Mouse (Mus musculus) heart, adult 11 months (tissue): ENCODE results near the gene Gm49342.
A peak's percentile ranks its signal among the peaks of the same experiment; 100 is the strongest.
"Not testable (repeated sequence)": the region's sequence is repeated elsewhere in the genome, so short reads cannot be mapped to it uniquely, and the experiment has no call there.

Source experiments
- DNase-seq: peaks from one replicate; pipeline ENCODE4 v3.0.0; 2022

The Gm49342 gene

DNA sequence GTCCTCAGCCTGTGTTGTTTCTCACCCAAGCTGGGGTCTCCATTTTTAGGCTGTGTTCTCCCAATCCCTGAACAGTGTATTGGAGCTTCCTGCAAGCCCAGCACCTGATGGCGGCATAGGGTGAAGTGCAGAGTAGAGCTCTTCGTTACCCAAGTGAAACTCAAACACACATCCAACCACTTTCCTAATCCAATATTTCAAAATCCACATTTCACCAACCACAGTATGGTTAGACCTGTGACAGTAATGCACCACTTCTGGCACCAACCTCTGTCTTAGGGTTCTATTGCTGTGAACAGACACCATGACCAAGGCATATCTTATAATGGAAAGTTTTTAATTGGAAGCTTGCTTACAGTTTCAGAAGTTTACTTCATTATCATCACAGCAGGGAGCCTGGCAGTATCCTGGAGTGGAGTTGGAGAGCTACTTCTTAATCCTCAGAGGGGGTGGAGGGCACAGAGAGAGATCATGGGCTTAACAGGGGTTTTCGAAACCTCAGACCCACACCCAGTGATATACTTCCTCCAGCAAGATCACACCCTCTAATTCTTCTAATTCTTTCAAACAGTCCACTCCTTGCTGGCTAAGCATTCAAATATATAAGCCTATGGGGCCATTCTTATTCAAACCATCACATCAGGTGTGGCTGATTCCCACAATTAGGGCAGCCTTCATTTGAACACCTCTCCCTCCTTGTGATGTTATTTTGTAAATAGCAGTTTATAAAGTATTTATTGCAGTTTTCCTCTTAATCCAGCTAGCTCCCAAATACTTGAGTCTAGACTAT is 6.0 kb upstream of the Gm49342 start:
- peak; percentile 73 for DNase-seq

DNA sequence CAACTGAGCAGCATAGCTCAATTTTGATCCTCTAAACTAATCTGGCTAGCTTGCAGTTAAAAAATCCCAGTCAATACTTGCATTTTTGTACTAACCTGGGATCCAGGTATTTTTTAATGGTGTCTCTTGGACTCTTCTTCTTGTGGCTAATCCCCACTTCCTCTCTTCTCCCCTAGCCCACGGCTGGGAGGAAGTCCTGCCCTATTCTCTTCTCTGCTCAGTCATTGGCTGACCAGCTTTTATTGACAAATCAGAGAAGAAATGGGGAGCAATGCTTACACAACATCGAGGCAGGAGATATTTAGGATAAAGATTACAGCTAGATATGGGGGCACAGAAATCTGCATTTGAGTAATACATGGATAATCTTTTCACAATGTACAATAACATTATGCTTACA is 5.4 kb upstream of the Gm49342 start:
- peak; percentile 76 for DNase-seq

DNA sequence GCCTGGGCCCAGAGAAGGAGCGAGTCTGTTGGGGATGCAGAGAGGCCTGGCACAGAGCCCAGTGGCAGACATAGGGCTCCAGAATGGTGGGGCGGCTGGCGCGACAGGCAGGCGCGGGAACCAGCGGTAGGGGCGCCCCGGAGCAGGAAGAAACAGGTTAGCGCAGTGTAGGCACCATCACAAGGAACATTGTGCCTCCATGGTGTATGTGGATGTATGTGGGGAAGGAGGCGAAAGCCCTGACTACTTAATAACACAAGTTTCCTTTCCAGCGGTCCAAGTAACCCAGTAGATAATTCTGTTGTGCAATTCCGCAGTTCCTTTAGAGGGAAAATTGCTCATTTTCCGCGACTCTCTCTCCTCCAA is 334 bp downstream of the Gm49342 start:
- not testable (repeated sequence) for DNase-seq

GRCm38 (mm10) chr14:50945081-50945480 is 764 bp downstream of the Gm49342 start:
- peak; percentile 81 for DNase-seq

DNA sequence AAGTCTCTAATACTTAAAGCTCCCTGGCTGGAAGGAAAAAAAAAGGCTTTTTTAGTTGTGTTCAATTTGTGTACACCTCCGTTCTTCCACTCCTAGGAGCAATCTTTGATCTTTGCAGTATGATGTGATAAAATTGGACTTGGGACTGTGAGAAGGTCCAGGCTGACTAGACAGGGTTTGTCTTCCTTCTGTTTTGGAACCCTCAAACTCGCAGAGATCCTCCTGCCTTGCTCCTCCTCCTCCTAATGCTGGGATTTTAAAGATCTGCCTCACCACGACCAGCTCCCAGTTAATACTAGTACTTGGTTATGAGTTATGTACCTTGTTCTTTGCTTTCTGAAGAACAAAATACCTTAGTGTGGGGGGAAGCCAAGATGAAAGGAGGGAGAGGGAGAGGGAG is 1.2 kb downstream of the Gm49342 start:
- peak; percentile 72 for DNase-seq

GRCm38 (mm10) chr14:50955487-50955886 is 11.2 kb downstream of the Gm49342 start:
- DNase-seq, result peak; percentile 91

GRCm38 (mm10) chr14:50955942-50956508 is 11.7 kb downstream of the Gm49342 start, which contains the start of gene Pnp2:
Gene Pnp2 (plus strand): TSS chr14:50955992.
- DNase-seq, result peak; percentile 97

DNA sequence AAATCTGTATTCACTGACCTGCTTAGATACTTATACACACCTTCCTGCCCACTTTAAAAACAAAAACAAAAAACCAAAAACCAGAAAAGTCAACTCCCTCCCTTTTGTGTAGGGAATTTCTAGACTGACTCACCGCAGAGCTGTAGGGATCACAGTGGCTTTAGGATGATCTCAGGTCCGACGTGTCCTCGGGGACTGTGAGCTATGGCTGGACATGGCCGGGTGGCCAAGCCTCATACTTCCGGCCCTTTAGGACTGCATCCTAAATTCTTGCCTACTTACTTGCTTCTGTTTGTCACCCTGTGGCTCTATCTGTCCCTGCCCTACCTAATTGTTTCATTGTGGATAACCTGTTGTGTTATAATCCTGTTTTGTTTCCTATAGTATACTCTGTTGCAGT is 12.4 kb downstream of the Gm49342 start:
- DNase-seq, result peak; percentile 90

DNA sequence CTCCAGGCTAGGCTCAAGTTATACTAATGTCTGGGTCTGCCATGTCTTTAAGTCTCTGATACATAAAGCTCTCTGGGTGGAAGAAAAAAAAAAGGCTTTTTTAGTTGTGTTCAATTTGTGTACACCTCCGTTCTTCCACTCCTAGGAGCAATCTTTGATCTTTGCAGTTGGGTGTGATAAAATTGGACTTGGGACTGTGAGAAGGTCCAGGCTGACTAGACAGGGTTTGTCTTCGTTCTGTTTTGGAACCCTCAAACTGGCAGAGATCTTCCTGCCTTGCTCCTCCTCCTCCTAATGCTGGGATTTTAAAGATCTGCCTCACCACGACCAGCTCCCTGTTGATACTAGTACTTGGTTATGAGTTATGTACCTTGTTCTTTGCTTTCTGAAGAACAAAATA is 12.8 kb downstream of the Gm49342 start:
- DNase-seq, result peak; percentile 87

- not testable (repeated sequence) for DNase-seq
Measured at GRCm38 (mm10) chr14:50958289-50958995, 14.1 kb downstream of the Gm49342 start.

DNA sequence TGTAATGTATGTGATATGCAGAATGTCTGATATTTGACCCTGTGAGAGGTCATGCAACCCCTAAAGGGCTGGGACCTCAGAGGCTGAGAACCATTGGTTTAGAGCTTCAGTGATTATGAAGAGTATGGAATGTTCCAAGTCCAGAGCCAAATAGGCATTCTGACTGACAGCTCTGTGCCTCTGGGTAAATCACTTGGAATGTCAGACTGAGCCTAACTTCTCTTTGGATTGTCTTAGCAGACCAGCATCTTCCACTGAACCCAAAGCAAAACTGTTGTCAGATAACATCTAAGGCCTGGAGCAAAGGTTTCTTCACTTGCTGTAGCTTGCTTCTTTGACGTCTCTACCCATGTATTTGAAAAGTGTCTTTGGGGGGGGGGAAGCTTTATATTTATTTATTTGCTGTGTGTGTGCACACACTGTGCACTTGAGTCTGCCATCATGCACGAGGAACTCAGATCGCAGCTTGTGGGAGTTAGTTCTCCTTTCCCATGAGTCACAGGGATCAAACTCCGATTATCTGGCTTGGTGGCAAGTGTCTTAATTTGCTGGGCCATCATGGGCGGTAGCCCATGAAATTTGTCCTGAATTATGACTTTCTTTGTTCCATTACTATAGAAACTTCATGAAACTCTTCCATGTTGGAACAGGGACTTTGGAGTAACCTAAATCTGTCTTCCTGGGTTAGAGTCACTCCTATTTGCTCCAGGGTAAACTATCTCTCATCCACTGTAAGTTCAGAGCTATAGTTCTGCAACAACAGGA is 24.1 kb downstream of the Gm49342 start:
- no peak for DNase-seq

- no peak for DNase-seq
Measured at GRCm38 (mm10) chr14:50969041-50969440, 24.7 kb downstream of the Gm49342 start.

GRCm38 (mm10) chr14:50969558-50970544 is 25.5 kb downstream of the Gm49342 start:
- DNase-seq, result peak; percentile 93

GRCm38 (mm10) chr14:50970822-50971221 is 26.5 kb downstream of the Gm49342 start:
- peak; percentile 77 for DNase-seq

DNA sequence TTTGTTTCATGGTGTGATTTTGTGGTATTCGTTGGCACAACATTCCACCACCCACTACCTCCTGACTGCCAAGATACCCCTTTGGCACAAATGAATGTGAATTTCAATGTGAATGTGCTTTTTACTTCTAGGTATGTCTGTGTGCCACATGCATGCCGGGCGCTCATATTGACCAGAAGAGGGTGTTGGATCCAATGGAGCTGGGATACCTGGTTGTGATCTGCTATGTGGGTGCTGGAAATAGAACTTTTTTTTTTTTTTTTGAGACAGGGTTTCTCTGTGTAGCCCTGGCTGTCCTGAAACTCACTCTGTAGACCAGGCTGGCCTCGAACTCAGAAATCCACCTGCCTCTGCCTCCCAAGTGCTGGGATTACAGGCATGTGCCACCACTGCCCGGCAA is 28.7 kb downstream of the Gm49342 start:
- not testable (repeated sequence) for DNase-seq

GRCm38 (mm10) chr14:50973700-50974099 is 29.4 kb downstream of the Gm49342 start:
- peak; percentile 61 for DNase-seq

DNA sequence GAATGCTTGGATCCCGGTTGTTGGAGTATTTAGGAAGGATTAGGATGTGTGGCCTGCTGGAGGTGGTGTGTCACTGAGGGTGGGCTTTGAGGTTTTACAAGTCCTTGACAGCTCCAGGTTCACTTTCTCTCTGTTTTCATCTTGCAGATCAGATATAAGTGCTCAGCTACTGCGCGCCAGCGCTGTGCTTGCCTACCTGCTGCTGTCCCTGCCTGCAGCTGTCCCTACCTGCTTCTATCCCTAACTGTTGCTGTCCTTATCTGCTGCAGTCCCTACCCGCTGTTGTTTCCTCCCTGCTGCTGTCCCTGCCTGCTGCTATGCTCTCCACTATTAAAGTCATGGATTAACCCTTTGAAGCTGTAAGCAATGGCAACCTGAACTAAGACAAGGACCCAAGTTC is 30.7 kb downstream of the Gm49342 start:
- DNase-seq, result peak; percentile 52

GRCm38 (mm10) chr14:50976674-50977073 is 32.4 kb downstream of the Gm49342 start:
- peak; percentile 92 for DNase-seq

- DNase-seq, result peak; percentile 85
Measured at GRCm38 (mm10) chr14:50978451-50978850, 34.1 kb downstream of the Gm49342 start.

GRCm38 (mm10) chr14:50979631-50980030 is 35.3 kb downstream of the Gm49342 start:
- DNase-seq, result peak; percentile 85

DNA sequence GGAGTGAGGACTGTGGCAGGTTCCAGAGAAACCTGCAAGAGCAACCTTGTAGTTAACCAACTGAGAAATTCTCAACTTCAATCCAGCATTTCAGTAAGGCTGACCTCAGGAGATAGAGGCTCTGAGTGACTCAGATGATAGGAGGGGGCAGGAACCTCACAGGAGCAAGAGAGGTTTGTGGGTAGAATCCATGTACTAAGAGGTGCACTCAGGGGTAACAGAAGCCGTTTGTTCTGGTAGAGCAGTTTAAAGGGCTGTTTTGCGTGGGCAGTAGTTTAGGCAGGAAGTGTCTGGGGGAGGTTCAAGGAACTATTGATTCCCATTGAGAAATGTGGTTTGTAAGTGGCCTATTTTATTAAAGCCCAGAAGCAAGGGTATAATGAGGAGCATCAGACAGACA is 36.9 kb downstream of the Gm49342 start:
- peak; percentile 91 for DNase-seq

DNA sequence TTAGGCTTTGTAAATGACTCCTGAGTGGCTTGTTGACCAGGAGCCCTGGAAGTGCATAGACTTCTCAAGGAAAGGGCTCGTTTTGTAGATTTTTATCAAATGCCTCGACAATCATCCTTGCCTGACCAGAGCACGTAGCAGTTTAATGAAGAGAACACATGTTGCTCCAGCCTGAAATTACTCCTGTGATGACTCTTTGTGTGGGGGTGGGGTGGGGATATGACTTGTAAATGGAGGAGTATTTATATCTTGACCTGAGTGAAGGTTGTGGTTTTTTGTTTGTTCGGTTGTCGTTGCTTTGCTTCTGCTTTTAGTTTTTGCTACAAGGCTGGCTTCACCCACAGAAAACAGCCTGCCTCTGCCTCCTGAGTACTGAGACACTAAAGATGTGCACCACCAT is 37.5 kb downstream of the Gm49342 start:
- peak; percentile 96 for DNase-seq
